Mouse (Mus musculus): ENCODE data around the gene Abl1. TPM values are rescaled to one million over a fixed set of nuclear protein-coding genes. Genes with fewer than 3 reads are reported as not detected.

Abl1 gene
- polyA plus RNA-seq, 1 experiment from 2014 or later, result 40.9 TPM

DNA sequence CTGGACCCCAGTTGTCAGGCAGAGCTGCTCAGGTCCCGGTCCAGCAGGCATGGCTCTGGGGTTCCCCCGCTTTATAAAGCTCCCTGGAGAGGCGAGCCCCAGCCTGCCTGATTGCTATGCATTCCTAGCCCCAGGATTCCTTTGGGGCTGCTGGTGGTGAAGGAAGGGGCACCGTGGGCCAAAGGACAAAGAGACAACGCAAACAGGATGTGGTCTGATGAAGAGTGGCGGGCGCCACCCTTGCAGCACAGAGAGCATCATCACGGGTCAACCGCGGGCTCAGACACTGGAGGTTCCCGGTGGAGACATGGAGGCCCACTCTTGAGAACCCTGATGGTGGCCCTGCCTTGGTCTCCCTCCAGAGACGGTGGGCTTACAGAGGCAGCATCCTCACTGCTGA lies 122.3 kb downstream of the Abl1 start, which contains the start of gene Qrfp:
Qrfp (minus strand) TSS at position 137 of the 400 bp plus-strand sequence.
- Histone ChIP-seq H3K27me3 (no peaks in the 10 kb centered on the region), H3K27ac (replicated peaks) (no peak within 1 kb of the TSS), H3K4me3 (replicated peaks) (no peak within 1 kb of the TSS), H3K4me2 (replicated peaks) (0 out of 2 replicates have a peak within 1 kb of the TSS, but pooled peaks have one; percentile 15), H3K36me3 (no peaks in the 10 kb centered on the region), H3K9ac (no peak within 1 kb of the TSS), H3K4me1 (peaks cover 24% of the 10 kb centered on the region), H3K9me3 (replicated peaks) (no peaks in the 10 kb centered on the region)
- WGBS, result 38% methylated on average over 12 of the region's 12 CpGs
- ATAC-seq (ENCODE audit: insufficient number of reproducible peaks, low FRiP score, low TSS enrichment, low read depth), result no peak

- peaks cover 24% of the 10 kb centered on the region for H3K4me1 ChIP-seq
- H3K9ac ChIP-seq, result no peak overlapping the region
- no peak overlapping the region for H3K4me2 ChIP-seq (replicated peaks)
- no peak for ATAC-seq (ENCODE audit: insufficient number of reproducible peaks, low FRiP score, low TSS enrichment, low read depth)
- WGBS, result 81% methylated on average over 14 of the region's 14 CpGs
- H3K36me3 ChIP-seq, result no peaks in the 10 kb centered on the region
- no peak overlapping the region for H3K27ac ChIP-seq (replicated peaks)
- no peaks in the 10 kb centered on the region for H3K9me3 ChIP-seq (replicated peaks)
- no peaks in the 10 kb centered on the region for H3K27me3 ChIP-seq
- H3K4me3 ChIP-seq (replicated peaks), result no peak overlapping the region
These were observed 123.1 kb downstream of the Abl1 start for GRCm38 (mm10) chr2:31811086-31811958.

- H3K4me3 ChIP-seq (replicated peaks), result no peak overlapping the region
- no peaks in the 10 kb centered on the region for H3K9me3 ChIP-seq (replicated peaks)
- H3K27me3 ChIP-seq, result no peaks in the 10 kb centered on the region
- H3K9ac ChIP-seq, result no peak overlapping the region
- H3K4me1 ChIP-seq, result peaks cover 20% of the 10 kb centered on the region
- no peaks in the 10 kb centered on the region for H3K36me3 ChIP-seq
- 77% methylated on average over 4 of the region's 4 CpGs for WGBS
- H3K4me2 ChIP-seq (replicated peaks), result no peak overlapping the region
- no peak overlapping the region for H3K27ac ChIP-seq (replicated peaks)
- ATAC-seq (ENCODE audit: insufficient number of reproducible peaks, low FRiP score, low TSS enrichment, low read depth), result no peak
These were observed 125.5 kb downstream of the Abl1 start for GRCm38 (mm10) chr2:31813641-31814040.

GRCm38 (mm10) chr2:31814699-31815098 lies 126.5 kb downstream of the Abl1 start:
- Histone ChIP-seq H3K4me2 (replicated peaks) (no peak overlapping the region), H3K9ac (no peak overlapping the region), H3K4me3 (replicated peaks) (no peak overlapping the region), H3K4me1 (peaks cover 10% of the 10 kb centered on the region), H3K9me3 (replicated peaks) (no peaks in the 10 kb centered on the region), H3K27me3 (no peaks in the 10 kb centered on the region), H3K27ac (replicated peaks) (no peak overlapping the region), H3K36me3 (no peaks in the 10 kb centered on the region)
- no peak for ATAC-seq (ENCODE audit: insufficient number of reproducible peaks, low FRiP score, low TSS enrichment, low read depth)
- WGBS, result 76% methylated on average over 7 of the region's 7 CpGs

DNA sequence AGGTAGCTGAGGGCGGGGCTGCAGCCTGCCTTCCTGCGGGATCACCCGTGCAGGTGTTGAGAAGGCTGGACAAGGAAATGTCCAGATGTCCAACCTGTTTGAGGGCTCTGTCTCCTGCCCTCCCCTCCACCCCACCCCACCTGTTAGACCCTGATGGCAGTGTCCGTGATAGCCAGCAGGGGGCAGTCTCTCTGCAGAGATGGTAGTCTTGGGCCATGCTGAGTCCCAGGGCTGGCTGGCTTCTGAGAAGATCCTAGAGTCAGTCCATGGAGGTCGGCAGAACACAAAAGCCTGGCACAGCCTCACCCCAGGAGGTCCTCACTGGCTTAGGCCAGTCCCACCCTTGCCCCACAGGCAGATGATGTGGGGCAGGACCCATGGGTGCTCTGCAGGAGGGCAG lies 127.2 kb downstream of the Abl1 start:
- no peaks in the 10 kb centered on the region for H3K27me3 ChIP-seq
- no peak for ATAC-seq (ENCODE audit: insufficient number of reproducible peaks, low FRiP score, low TSS enrichment, low read depth)
- H3K36me3 ChIP-seq, result no peaks in the 10 kb centered on the region
- no peak overlapping the region for H3K4me3 ChIP-seq (replicated peaks)
- H3K9me3 ChIP-seq (replicated peaks), result no peaks in the 10 kb centered on the region
- H3K4me1 ChIP-seq, result peaks cover 3% of the 10 kb centered on the region
- WGBS, result 20% methylated on average over 5 of the region's 5 CpGs
- no peak overlapping the region for H3K27ac ChIP-seq (replicated peaks)
- H3K9ac ChIP-seq, result no peak overlapping the region
- H3K4me2 ChIP-seq (replicated peaks), result no peak overlapping the region

GRCm38 (mm10) chr2:31822524-31823371 lies 134.6 kb downstream of the Abl1 start:
- Histone ChIP-seq H3K9me3 (replicated peaks) (no peaks in the 10 kb centered on the region), H3K27ac (replicated peaks) (no peak overlapping the region), H3K27me3 (peaks cover 7% of the 10 kb centered on the region; the same call in 1 of the 2 replicates), H3K4me2 (replicated peaks) (peak overlapping the region; percentile 38), H3K4me3 (replicated peaks) (peak overlapping the region; percentile 18; the same call in 1 of the 2 replicates), H3K4me1 (peaks cover 32% of the 10 kb centered on the region), H3K9ac (no peak overlapping the region), H3K36me3 (no peaks in the 10 kb centered on the region)
- no peak for ATAC-seq (ENCODE audit: insufficient number of reproducible peaks, low FRiP score, low TSS enrichment, low read depth)
- 16% methylated on average over 39 of the region's 39 CpGs for WGBS

DNA sequence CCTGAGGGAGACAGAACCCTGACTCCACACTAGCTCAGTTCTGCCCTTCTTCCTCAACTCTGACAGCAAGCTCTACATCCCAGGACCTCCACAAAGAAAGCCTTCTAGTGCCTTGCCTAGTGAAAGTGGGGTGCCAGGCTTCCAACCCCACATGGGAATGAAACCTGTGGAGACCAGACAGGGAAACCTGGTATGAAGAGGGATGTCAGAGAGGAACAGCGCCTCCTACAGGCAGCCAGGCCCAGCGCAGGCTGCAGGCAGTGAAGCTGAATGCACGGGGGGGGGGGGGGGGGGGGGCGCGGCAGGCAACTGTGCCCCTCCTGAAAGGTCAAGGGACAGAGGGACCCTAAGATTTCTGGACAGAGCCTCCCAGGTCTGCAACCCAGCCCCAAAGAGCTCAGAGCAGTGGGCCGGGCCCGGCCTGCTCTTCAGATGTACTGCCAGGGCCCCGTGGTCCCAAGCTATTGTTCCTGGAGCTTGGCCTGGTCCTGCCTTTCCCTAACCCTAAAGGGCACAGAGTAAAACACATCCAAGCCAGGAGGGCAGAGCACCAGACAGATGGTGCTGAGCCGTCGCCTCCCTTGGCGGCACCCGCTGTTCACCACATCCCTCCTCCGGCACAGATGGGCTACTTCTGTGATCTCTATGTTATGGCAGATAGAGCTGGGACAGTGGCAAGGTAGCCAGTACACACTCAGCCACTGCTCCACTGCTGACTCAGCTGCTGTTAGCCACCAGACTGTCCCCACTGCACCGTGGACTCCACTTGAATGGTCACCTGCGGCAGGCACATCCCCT lies 136.0 kb downstream of the Abl1 start:
- WGBS, result 77% methylated on average over 12 of the region's 15 CpGs
- no peak overlapping the region for H3K9ac ChIP-seq
- no peak overlapping the region for H3K4me2 ChIP-seq (replicated peaks)
- H3K27me3 ChIP-seq, result peaks cover 7% of the 10 kb centered on the region; the same call in 1 of the 2 replicates
- no peaks in the 10 kb centered on the region for H3K36me3 ChIP-seq
- H3K27ac ChIP-seq (replicated peaks), result no peak overlapping the region
- no peaks in the 10 kb centered on the region for H3K9me3 ChIP-seq (replicated peaks)
- peaks cover 39% of the 10 kb centered on the region for H3K4me1 ChIP-seq
- ATAC-seq (ENCODE audit: insufficient number of reproducible peaks, low FRiP score, low TSS enrichment, low read depth), result no peak
- no peak overlapping the region for H3K4me3 ChIP-seq (replicated peaks)

DNA sequence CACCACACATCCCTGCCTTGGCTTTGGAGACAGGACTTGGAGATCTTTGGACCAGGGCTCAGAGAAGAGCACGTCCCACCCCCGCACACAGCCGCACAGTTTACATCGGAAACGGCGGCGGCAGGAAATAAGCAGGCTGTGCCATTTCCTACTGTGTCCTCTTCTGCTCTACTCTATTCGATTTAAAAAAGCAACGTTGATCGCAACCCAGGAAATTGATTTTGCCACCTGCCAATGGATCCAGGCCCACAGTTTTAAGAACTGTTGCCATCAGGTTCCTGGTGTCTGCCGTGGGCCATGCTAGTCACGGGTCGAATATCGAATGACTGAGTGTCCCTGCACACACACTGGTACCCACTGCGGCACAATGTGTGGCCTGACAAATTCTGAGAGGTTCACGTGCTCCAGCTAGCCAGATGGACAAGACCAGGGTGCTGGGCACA lies 137.3 kb downstream of the Abl1 start:
- H3K27ac ChIP-seq (replicated peaks), result no peak overlapping the region
- peaks cover 7% of the 10 kb centered on the region; the same call in 1 of the 2 replicates for H3K27me3 ChIP-seq
- no peak for ATAC-seq (ENCODE audit: insufficient number of reproducible peaks, low FRiP score, low TSS enrichment, low read depth)
- no peak overlapping the region for H3K4me2 ChIP-seq (replicated peaks)
- no peak overlapping the region for H3K4me3 ChIP-seq (replicated peaks)
- no peak overlapping the region for H3K9ac ChIP-seq
- H3K9me3 ChIP-seq (replicated peaks), result no peaks in the 10 kb centered on the region
- 71% methylated on average over 16 of the region's 16 CpGs for WGBS
- peaks cover 39% of the 10 kb centered on the region for H3K4me1 ChIP-seq
- no peaks in the 10 kb centered on the region for H3K36me3 ChIP-seq

GRCm38 (mm10) chr2:31826094-31827085 lies 138.2 kb downstream of the Abl1 start:
- Histone ChIP-seq H3K36me3 (no peaks in the 10 kb centered on the region), H3K4me2 (replicated peaks) (no peak overlapping the region), H3K27me3 (peaks cover 7% of the 10 kb centered on the region; the same call in 1 of the 2 replicates), H3K9me3 (replicated peaks) (no peaks in the 10 kb centered on the region), H3K9ac (no peak overlapping the region), H3K4me3 (replicated peaks) (no peak overlapping the region), H3K27ac (replicated peaks) (no peak overlapping the region), H3K4me1 (peaks cover 39% of the 10 kb centered on the region)
- 73% methylated on average over 14 of the region's 14 CpGs for WGBS
- no peak for ATAC-seq (ENCODE audit: insufficient number of reproducible peaks, low FRiP score, low TSS enrichment, low read depth)

DNA sequence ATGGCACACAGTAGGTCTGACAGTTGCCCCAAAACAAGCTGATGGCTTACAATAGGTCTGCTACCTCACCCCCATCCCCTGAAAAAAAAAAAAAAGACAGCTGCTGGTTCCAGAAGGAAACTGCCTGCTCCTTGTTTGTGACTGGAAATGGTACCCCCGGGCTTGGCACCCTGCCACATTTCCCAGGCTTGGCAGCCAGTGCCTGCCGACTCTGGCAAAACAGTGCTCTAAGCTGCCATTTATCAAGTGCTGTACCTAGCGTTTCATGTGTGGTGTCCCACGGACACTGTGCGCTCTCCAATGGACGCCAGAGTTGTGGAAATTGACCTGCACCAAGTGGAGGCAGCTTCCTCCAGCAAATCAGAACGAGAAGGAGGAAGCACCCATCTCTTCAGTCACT lies 139.7 kb downstream of the Abl1 start:
- WGBS, result 30% methylated on average over 7 of the region's 7 CpGs
- H3K4me3 ChIP-seq (replicated peaks), result no peak overlapping the region
- no peak overlapping the region for H3K4me2 ChIP-seq (replicated peaks)
- H3K9ac ChIP-seq, result no peak overlapping the region
- no peak overlapping the region for H3K27ac ChIP-seq (replicated peaks)
- peaks cover 31% of the 10 kb centered on the region for H3K4me1 ChIP-seq
- H3K36me3 ChIP-seq, result no peaks in the 10 kb centered on the region
- ATAC-seq (ENCODE audit: insufficient number of reproducible peaks, low FRiP score, low TSS enrichment, low read depth), result no peak
- no peaks in the 10 kb centered on the region for H3K9me3 ChIP-seq (replicated peaks)
- peaks cover 4% of the 10 kb centered on the region; the same call in 1 of the 2 replicates for H3K27me3 ChIP-seq

Data from embryonic facial prominence, embryonic 15.5 days (tissue).